Mouse (Mus musculus): Measurements from ENCODE around the gene Josd1. TPM values are rescaled to one million over a fixed set of nuclear protein-coding genes. Genes with fewer than 3 reads are reported as not detected.

Gene Josd1
- 10 to 100 TPM; 48.4 to 50.1 TPM for total RNA-seq (2021)

DNA sequence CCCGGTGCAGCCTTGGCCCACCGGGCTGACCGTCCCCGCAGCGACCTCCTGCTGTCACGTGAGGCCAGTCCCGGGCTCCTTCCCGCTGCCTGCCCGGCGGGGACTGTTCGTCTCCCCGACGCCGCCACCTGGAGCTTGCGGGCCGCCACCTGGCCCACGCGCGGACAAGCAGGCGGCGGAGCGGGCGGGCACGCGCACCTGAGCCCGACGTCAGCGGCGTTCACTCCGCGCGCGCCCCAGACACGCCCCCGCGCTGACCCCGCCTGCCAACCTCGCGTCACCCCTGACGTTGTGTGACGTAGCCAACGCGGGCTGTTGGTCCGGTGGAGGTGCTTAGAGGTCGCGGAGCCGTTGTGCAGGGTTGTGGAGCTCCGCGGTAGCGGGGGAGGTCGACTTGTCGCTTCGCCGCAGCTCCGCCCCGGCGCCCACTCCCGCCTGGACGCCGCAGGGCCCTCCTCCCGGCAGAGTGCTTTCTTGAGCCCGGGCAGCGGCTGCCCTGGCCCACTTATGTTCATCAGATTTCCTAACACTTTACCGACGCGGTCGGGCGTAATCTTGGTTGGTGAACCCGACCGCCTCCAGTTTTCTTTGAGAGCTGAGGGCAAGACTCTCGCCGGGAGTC, at the start of gene Josd1:
Josd1 (minus strand) TSS at position 274 of the 622 bp plus-strand sequence.
- peak; percentile 94 for DNase-seq

- DNase-seq: no peak
Measured at GRCm38 (mm10) chr15:79734311-79734710, 46.6 kb upstream of the Josd1 start.

GRCm38 (mm10) chr15:79733640-79734039, 45.9 kb upstream of the Josd1 start:
- DNase-seq: no peak

- DNase-seq: no peak
Measured at GRCm38 (mm10) chr15:79733192-79733591, 45.5 kb upstream of the Josd1 start.

DNA sequence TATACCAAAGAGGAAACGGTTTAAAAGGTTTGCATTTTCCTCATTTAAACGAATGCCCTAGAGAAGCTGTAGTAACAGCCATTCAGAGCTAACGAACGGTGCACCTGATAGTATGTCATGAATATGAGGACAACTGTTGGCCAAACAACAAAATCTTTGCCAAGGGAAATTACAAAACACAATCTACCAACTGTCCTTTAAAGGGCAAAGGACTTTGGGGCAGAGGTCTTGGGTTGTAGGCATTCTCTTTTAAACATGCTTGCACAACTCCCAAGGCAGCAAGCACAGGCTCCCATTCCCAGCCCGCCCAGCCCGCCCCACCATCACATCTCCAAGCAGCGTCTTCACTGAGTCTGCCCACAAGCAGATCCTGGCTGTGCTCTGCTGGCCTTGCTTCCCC, 43.8 kb upstream of the Josd1 start:
- DNase-seq: no peak

DNA sequence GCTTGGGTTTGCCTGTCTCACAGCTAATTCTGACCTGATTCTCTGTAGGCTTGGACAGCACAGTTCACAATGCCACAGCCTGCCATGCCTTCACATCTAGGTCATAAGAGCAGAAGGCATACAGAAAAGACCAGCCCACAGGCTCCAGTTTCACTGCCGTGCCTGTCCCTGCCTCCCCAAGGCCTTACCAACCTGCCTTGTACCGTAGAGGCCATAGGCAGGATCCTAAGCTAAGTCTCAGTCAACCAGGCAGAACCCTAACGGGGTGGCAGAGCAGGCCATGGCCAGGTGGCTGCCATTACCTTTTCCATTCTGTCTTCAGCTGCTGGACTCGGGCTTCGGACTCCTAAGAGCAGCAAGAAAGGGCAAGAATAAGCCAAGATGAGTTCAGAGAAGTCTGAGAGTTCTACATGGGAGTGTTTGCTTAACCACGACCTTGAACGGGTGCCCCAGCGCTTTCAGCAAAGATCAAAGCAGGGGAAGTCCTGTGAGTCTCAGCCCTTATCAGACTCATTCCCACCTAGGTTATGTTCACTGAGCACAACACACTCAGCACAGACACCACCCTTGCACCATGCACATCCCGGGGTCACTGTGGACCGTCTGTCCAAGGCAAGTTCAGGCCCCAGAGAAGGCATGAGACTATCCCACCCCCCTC, 41.1 kb upstream of the Josd1 start:
- DNase-seq: no peak

GRCm38 (mm10) chr15:79728311-79728710, 40.6 kb upstream of the Josd1 start:
- no peak for DNase-seq

- no peak for DNase-seq
Measured at GRCm38 (mm10) chr15:79727840-79728239, 40.1 kb upstream of the Josd1 start.

DNA sequence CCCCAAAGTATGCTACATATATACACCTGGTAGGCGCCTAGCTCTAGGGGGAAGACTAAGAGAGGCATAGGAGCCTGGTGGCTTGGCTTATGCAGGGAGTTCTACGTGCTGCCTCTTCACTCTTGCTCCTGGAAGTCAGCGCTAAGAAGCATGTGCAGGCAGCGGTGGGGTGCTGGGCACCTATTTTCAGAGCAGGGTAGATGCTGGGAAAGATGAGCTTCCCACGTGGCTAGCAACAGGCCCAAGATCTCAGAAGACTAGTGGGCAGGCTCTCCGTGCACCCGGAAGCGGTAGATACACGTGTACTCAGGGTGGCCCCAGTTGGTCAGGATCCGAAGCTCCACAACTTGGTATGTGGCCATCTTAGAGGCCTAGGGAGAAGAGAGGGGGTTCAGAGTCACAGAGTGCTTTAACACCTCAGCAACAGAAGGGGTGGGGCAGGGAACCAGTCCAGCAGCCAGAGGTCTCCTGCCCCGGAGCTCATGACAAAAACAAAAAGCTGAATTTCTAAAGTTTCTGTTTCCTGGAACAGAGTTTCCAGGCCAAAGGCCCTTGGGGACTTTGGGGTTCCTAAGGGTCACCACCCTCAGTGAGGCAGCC, 37.6 kb upstream of the Josd1 start:
- no peak for DNase-seq

GRCm38 (mm10) chr15:79723439-79723838, 35.7 kb upstream of the Josd1 start:
- no peak for DNase-seq

DNA sequence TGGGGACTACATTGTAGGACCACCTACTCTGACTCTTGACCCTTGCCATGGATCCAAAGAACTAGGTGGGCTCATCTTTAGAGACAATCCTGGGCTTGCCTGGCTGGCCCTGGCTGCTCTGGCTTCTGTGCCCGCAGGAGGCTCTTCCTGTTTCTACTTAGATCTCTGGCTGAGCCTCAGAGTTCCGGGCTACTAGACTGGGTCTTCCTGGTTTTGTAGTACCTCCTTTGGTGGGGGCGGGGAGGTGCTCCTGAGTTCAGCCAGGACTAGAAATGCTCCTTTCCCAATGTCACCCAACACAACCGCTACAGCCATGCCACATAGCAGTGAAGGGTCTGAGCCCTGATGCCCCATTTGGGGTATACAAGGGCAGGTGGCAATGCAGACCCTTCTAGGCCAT, 33.1 kb upstream of the Josd1 start:
- no peak for DNase-seq

GRCm38 (mm10) chr15:79720267-79720666, 32.5 kb upstream of the Josd1 start:
- no peak for DNase-seq

DNA sequence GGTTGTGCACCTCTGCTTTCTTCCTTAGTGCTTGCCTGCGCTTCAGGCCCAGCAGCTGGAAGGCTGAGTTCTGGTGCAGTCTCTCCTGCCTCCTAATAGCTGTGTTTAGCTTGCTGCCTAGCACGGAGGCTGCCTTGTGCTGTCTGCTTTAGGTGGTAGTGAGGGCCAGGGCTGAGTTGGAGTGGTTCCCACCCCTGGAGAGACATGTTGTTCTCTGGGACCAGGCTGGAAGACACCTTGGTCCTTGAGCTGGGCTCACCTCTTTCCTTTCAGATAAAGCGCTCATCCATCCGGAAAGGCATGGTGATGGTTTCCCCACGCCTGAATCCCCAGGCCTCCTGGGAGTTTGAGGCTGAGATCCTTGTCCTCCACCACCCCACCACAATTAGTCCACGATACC, 29.0 kb upstream of the Josd1 start:
- DNase-seq: no peak

- DNase-seq: no peak
Measured at GRCm38 (mm10) chr15:79715646-79716045, 27.9 kb upstream of the Josd1 start.

DNA sequence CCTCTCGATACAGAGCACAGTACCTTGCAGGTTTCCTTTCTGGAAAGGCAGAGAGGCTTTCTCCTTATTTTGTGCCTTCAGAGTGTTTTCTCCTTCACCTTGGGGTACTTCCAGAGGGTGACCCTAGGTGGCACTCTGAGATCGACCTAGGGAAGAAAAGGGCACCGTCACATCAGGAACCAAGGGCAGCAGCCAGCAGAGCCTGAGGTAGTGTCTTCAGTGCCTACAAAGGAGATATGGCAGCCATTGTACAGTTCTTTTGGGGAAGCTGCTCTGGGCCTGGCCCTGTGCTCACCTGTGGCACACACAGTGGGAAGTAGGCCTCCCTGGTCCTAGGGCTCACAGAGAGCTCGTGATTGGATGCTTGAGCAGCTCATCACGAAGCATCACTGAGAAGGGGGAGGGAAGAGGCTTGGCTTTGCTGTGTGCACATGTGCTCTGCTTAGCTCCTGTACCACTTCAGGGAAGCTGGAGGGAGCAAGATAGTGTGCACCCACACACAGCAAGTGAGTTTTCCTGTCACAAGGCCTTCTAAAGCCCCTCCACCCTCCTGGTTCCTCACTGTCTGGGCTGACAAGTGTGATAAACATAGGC, 20.6 kb upstream of the Josd1 start:
- no peak for DNase-seq

- no peak for DNase-seq
Measured at GRCm38 (mm10) chr15:79706603-79707214, 19.0 kb upstream of the Josd1 start.

DNA sequence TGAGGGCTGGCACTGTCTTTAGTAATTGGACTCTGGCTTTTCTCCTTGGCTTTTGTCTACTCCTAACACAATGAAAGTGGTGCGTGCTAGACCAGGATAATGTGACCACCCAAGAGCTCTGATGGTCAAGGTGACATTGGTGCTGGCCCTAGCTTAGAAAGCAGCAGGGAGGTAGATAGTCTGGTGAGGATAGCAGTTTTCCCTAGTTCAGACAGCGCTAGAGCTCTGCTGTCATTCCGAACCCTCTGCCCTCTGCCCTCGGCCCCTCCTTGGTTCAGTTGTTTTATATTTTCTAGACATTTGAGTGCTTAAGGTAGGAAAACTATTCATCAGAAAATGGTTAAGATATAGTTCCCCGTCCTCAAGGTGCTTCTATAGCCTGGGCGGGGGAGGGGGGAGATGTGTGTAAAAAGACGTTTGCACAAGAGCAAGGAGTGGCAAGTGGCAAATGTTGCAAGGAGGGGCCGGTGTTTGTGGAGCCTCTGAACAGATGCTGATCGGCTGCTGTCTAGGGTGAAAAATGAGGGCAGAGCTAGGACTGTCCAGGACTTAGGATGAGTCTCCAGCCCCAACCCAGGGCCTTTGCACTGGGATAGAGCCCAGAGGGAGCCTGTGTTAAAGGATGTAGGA, 10.0 kb upstream of the Josd1 start:
- no peak for DNase-seq

DNA sequence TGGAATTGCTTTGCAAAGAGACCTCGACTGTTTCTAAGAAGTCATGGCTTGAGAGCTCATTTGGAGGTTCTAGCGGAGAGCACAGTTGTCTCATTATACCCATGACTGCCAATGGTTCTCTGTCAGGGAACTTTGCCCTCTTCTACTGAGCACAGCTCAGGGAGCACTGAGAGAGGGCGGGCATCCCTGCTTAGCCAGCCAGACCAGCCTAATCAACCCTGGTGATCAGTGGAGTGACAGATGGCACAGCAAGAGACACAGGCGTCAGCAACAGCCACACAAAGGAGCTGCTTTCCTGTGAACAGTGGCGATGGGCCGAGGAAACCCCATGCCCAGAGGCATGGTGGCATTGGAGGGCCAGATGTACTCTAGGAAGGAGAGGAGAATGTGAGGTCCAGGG, 9.3 kb upstream of the Josd1 start:
- peak in 1 of 2 experiments; percentile 12 for DNase-seq

DNA sequence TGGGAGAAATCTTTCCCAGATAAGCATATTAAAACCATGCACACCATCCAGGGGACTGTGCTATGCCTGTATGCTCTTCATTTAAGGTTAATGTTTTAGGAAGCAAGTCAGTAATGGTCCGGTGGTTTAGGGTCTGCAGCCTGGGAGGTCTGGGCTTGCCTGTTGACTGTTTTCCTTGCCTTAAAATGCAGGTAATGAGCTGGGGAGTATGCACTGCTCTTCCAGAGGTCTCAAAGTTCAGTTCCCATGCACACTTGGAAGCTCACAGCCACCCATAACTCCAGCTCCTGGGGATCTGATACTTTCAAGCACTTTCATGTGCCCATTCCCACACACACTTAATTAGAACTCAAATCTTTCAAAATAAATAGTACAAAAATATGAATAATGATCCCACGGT, 8.8 kb upstream of the Josd1 start:
- no peak for DNase-seq

GRCm38 (mm10) chr15:79695516-79695915, 7.8 kb upstream of the Josd1 start:
- no peak for DNase-seq

GRCm38 (mm10) chr15:79694512-79694911, 6.8 kb upstream of the Josd1 start:
- no peak for DNase-seq

GRCm38 (mm10) chr15:79693740-79694139, 6.0 kb upstream of the Josd1 start:
- DNase-seq: no peak

DNA sequence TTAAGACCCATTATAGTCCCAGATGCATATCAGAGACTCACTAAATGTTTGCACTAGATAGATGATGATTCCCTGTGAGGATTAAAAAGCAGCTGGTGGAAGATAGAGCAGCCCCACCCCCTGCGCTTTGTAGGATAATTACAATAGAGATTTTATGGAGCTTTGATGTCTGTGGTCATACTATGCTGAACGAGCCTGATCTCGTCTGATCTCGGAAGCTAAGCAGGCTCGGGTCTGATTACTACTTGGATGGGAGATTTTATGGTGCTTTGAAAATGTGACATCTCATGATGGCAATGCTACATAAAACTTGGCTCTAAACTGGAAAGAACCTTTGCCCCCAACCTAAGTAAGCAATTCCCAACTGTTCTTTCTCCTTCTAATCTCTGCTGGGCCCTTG, 4.6 kb upstream of the Josd1 start:
- DNase-seq: no peak
